26 mouse cellular contexts compared by ENCODE assay signal in the genomic region with DNA sequence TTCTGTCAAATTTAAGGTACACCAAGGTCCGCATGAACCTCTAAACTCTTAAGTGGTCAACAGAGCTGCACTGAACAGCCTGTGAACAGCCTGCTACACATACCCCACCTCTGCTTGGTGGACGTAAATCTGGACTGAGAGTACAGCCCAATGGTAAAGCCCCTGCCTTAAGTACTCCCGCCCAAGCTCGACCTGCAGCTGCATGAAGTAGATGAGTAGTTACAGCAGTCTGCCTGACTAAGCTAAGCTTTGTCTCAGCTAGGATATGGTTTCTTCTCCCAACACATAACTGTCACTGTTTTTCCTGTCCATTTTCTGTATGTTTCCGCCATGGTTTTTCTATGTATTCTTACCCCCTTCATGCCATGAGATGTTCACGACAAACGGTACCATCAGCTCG. TPM values are rescaled to one million over a fixed set of nuclear protein-coding genes. Genes with fewer than 3 reads are reported as not detected.
"Had no signal": no experiment of that assay in that cellular context is flagged by ENCODE, and none has a peak within 500 bp of the region (broad histone marks: within the 10 kb centered on the region; RNA-seq: fewer than 3 reads in every experiment).

No protein-coding gene starts in this region.

- ATAC-seq: intestine, postnatal 0 days; liver, postnatal 0 days; lung, postnatal 0 days had no signal

- H3K9me3 ChIP-seq: limb, embryonic 10.5 days; limb, embryonic 13.5 days; midbrain, embryonic 12.5 days; neural tube, embryonic 12.5 days; neural tube, embryonic 15.5 days; stomach, embryonic 15.5 days had no signal

- H3K27ac ChIP-seq: kidney, postnatal 0 days; layer of hippocampus, adult 2 months; limb, embryonic 10.5 days; limb, embryonic 13.5 days; liver, embryonic 14.5 days; macrophage; midbrain, embryonic 12.5 days; neural tube, embryonic 12.5 days; neural tube, embryonic 15.5 days; stomach, embryonic 15.5 days had no signal

- H3K4me2 ChIP-seq: limb, embryonic 13.5 days; midbrain, embryonic 12.5 days; neural tube, embryonic 12.5 days; neural tube, embryonic 15.5 days; stomach, embryonic 15.5 days had no signal

- DNase-seq: kidney, postnatal 25 days; layer of hippocampus, adult 9-11 months; liver, postnatal 0 days; right cerebral cortex, adult 18-20 months; right cerebral cortex, postnatal 14 days; spleen, adult 18-20 months; thymus, adult 2 months; thymus, postnatal 14 days; thymus, postnatal 4 days had no signal

- H3K9ac ChIP-seq: limb, embryonic 13.5 days; liver, embryonic 14.5 days; liver, postnatal 0 days; lung, embryonic 14.5 days; midbrain, embryonic 12.5 days; neural tube, embryonic 12.5 days; neural tube, embryonic 15.5 days; stomach, embryonic 15.5 days had no signal

- H3K4me3 ChIP-seq: limb, embryonic 10.5 days; limb, embryonic 13.5 days; midbrain, embryonic 12.5 days; neural tube, embryonic 12.5 days; neural tube, embryonic 15.5 days; stomach, embryonic 15.5 days had no signal

- H3K27me3 ChIP-seq: limb, embryonic 13.5 days; midbrain, embryonic 12.5 days; neural tube, embryonic 12.5 days; neural tube, embryonic 15.5 days; stomach, embryonic 15.5 days had no signal

RNA-seq across cellular contexts. Expression of a gene that starts 49.0 kb away (rescaled TPM):
- total RNA-seq: layer of hippocampus, adult 2 months; left cerebral cortex, adult 18-20 months; left cerebral cortex, postnatal 25 days had no signal
- polyA plus RNA-seq: intestine, postnatal 0 days; kidney, adult 2 months; kidney, embryonic 14.5 days; kidney, postnatal 0 days; limb, embryonic 10.5 days; limb, embryonic 13.5 days; liver, postnatal 0 days; lung, embryonic 14.5 days; midbrain, embryonic 12.5 days; neural tube, embryonic 12.5 days; neural tube, embryonic 15.5 days had no signal
